8 mouse cellular contexts compared by ENCODE assay signal in genomic region chr10:127122784-127123435, GRCm38 (mm10). TPM values are rescaled to one million over a fixed set of nuclear protein-coding genes. Genes with fewer than 3 reads are reported as not detected.
DNase-seq lines count a peak whose midpoint lies in the region; ATAC-seq and TF ChIP-seq lines count a peak whose summit lies in the region.

No protein-coding gene starts in this region.

- peaks cover 3% of the 10 kb centered on the region; the same call in 1 of the 2 replicates for H3K4me1 ChIP-seq in cerebellum, adult 2 months (ENCODE audit: control insufficient read depth, insufficient read depth, low read length)
- H3K4me1 ChIP-seq in forebrain, embryonic 15.5 days = peaks cover 36% of the 10 kb centered on the region
- H3K4me1 ChIP-seq in midbrain, embryonic 15.5 days = peaks cover 34% of the 10 kb centered on the region

- peak; percentile 27 to 42 for DNase-seq in layer of hippocampus, adult 2 months (ENCODE audit: low spot score in 2 of 2)
- DNase-seq in layer of hippocampus, postnatal 14 days (ENCODE audit: low spot score in 2 of 2) = no peak
- DNase-seq in cerebellum, adult 2 months = peak; percentile 71 to 77
- DNase-seq in left cerebral cortex, adult 18-20 months (ENCODE audit: low spot score in 2 of 2) = peak; percentile 59 to 62
- no peak for DNase-seq in gastrocnemius, adult 8-10 months (ENCODE audit: low spot score in 2 of 2)
- DNase-seq in ovary, postnatal 36 days (ENCODE audit: low spot score) = no peak

- TF ChIP-seq POLR2A in cerebellum, adult 2 months (IDR thresholded peaks at IDR 0.05; ENCODE audit: borderline replicate concordance, insufficient read depth, low read length) = peak; percentile 93

- H3K36me3 ChIP-seq in forebrain, embryonic 15.5 days = peaks cover 16% of the 10 kb centered on the region
- H3K36me3 ChIP-seq in midbrain, embryonic 15.5 days (replicated peaks) = 0 out of 2 replicates have a peak, but pooled peaks cover 2% of the 10 kb centered on the region

- H3K4me3 ChIP-seq in layer of hippocampus, adult 2 months = peak overlapping the region; percentile 5; the same call in 1 of the 2 replicates
- H3K4me3 ChIP-seq in cerebellum, adult 2 months (replicated peaks; ENCODE audit: insufficient read depth, low read depth, low read length) = peak overlapping the region; percentile 55
- H3K4me3 ChIP-seq in forebrain, embryonic 15.5 days = peak overlapping the region; percentile 96
- H3K4me3 ChIP-seq in midbrain, embryonic 15.5 days = peak overlapping the region; percentile 25

- H3K9me3 ChIP-seq in forebrain, embryonic 15.5 days = no peaks in the 10 kb centered on the region
- no peaks in the 10 kb centered on the region for H3K9me3 ChIP-seq in midbrain, embryonic 15.5 days

- 6% methylated on average over 13 of the region's 13 CpGs for WGBS in cerebellum, adult 2 months
- WGBS in forebrain, embryonic 15.5 days = 13% methylated on average over 13 of the region's 13 CpGs
- WGBS in midbrain, embryonic 15.5 days = 5% methylated on average over 13 of the region's 13 CpGs

- ATAC-seq in forebrain, embryonic 15.5 days (replicated peaks) = peak; percentile 26; the same call in 1 of the 2 replicates
- ATAC-seq in midbrain, embryonic 15.5 days (replicated peaks) = peak; percentile 31; the same call in 1 of the 2 replicates

- no peaks in the 10 kb centered on the region for H3K27me3 ChIP-seq in cerebellum, adult 2 months (ENCODE audit: control insufficient read depth, insufficient read depth, low read length)
- no peaks in the 10 kb centered on the region for H3K27me3 ChIP-seq in forebrain, embryonic 15.5 days
- no peaks in the 10 kb centered on the region for H3K27me3 ChIP-seq in midbrain, embryonic 15.5 days (replicated peaks)

- peak overlapping the region; percentile 70 for H3K27ac ChIP-seq in layer of hippocampus, adult 2 months
- peak overlapping the region; percentile 83 for H3K27ac ChIP-seq in cerebellum, adult 2 months (ENCODE audit: insufficient read depth, low read length)
- peak overlapping the region; percentile 90 for H3K27ac ChIP-seq in forebrain, embryonic 15.5 days (replicated peaks)
- peak overlapping the region; percentile 86 for H3K27ac ChIP-seq in midbrain, embryonic 15.5 days

- H3K4me2 ChIP-seq in forebrain, embryonic 15.5 days (replicated peaks) = peak overlapping the region; percentile 87
- peak overlapping the region; percentile 97 for H3K4me2 ChIP-seq in midbrain, embryonic 15.5 days

- no peak for TF ChIP-seq CTCF in layer of hippocampus, adult 2 months (conservative IDR thresholded peaks at IDR 0.05)
- TF ChIP-seq CTCF in cerebellum, adult 2 months (IDR thresholded peaks at IDR 0.05; ENCODE audit: borderline replicate concordance, insufficient read depth, low read depth, low read length) = no peak

- peak overlapping the region; percentile 44 for H3K9ac ChIP-seq in forebrain, embryonic 15.5 days (replicated peaks)
- H3K9ac ChIP-seq in midbrain, embryonic 15.5 days = peak overlapping the region; percentile 41

RNA-seq across cellular contexts. Expression of gene Os9, which starts 2.0 kb away (rescaled TPM):
- 100 to 1,000 TPM; 100 to 102 TPM for total RNA-seq in layer of hippocampus, adult 2 months (2021)
- total RNA-seq in layer of hippocampus, postnatal 14 days (2021) = 100 to 1,000 TPM; 100 to 103 TPM
- 98.9 and 100 TPM in 2 replicates for polyA plus RNA-seq in cerebellum, adult 2 months (2012; rRNA removed)
- 110 and 117 TPM in 2 replicates for polyA plus RNA-seq in forebrain, embryonic 15.5 days (2015; fragmentation: Nextera tagmentation; extraction: Ambion mirVana)
- 100 to 1,000 TPM; 116 to 118 TPM for total RNA-seq in left cerebral cortex, adult 18-20 months (2021)
- polyA plus RNA-seq in midbrain, embryonic 15.5 days (2015; fragmentation: Nextera tagmentation; extraction: Ambion mirVana) = 130 and 135 TPM in 2 replicates
- 10 to 100 TPM in 2 of 4 experiments, 1 to 10 TPM in 2; 7.4 to 13.9 (median 10.8) TPM for total RNA-seq in gastrocnemius, adult 8-10 months (2022)

RNA-seq across cellular contexts. Expression of gene B4galnt1, which starts 42.1 kb away (rescaled TPM):
- total RNA-seq in layer of hippocampus, adult 2 months (2021) = 100 to 1,000 TPM; 116 to 123 TPM
- 100 to 1,000 TPM; 108 to 110 TPM for total RNA-seq in layer of hippocampus, postnatal 14 days (2021)
- polyA plus RNA-seq in cerebellum, adult 2 months (2012; rRNA removed) = 81.9 and 83.6 TPM in 2 replicates
- polyA plus RNA-seq in forebrain, embryonic 15.5 days (2015; fragmentation: Nextera tagmentation; extraction: Ambion mirVana) = 35.1 and 36.7 TPM in 2 replicates
- total RNA-seq in left cerebral cortex, adult 18-20 months (2021) = 100 to 1,000 TPM; 119 to 130 TPM
- 62.2 and 62.3 TPM in 2 replicates for polyA plus RNA-seq in midbrain, embryonic 15.5 days (2015; fragmentation: Nextera tagmentation; extraction: Ambion mirVana)
- total RNA-seq in gastrocnemius, adult 8-10 months (2022) = under 1 TPM; 0.29 to 0.70 (median 0.38) TPM

RNA-seq across cellular contexts. Expression of gene Agap2, which starts 47.8 kb away (rescaled TPM):
- 100 to 1,000 TPM; 820 to 844 TPM for total RNA-seq in layer of hippocampus, adult 2 months (2021)
- total RNA-seq in layer of hippocampus, postnatal 14 days (2021) = 100 to 1,000 TPM; 719 to 736 TPM
- polyA plus RNA-seq in cerebellum, adult 2 months (2012; rRNA removed) = 99.5 and 109 TPM in 2 replicates
- polyA plus RNA-seq in forebrain, embryonic 15.5 days (2015; fragmentation: Nextera tagmentation; extraction: Ambion mirVana) = 2.9 and 3.0 TPM in 2 replicates
- 100 to 1,000 TPM; 594 to 629 TPM for total RNA-seq in left cerebral cortex, adult 18-20 months (2021)
- 6.3 and 6.6 TPM in 2 replicates for polyA plus RNA-seq in midbrain, embryonic 15.5 days (2015; fragmentation: Nextera tagmentation; extraction: Ambion mirVana)
- total RNA-seq in gastrocnemius, adult 8-10 months (2022) = 1 to 10 TPM in 2 of 4 experiments, under 1 TPM in 2; 0.60 to 1.7 (median 1.0) TPM

RNA-seq across cellular contexts. Expression of gene Tspan31, which starts 52.8 kb away (rescaled TPM):
- total RNA-seq in layer of hippocampus, adult 2 months (2021) = 10 to 100 TPM; 57.2 to 62.1 TPM
- total RNA-seq in layer of hippocampus, postnatal 14 days (2021) = 10 to 100 TPM; 62.7 to 65.4 TPM
- polyA plus RNA-seq in cerebellum, adult 2 months (2012; rRNA removed) = 81.6 and 84.6 TPM in 2 replicates
- 118 and 122 TPM in 2 replicates for polyA plus RNA-seq in forebrain, embryonic 15.5 days (2015; fragmentation: Nextera tagmentation; extraction: Ambion mirVana)
- 10 to 100 TPM; 69.3 to 69.4 TPM for total RNA-seq in left cerebral cortex, adult 18-20 months (2021)
- 113 and 120 TPM in 2 replicates for polyA plus RNA-seq in midbrain, embryonic 15.5 days (2015; fragmentation: Nextera tagmentation; extraction: Ambion mirVana)
- total RNA-seq in gastrocnemius, adult 8-10 months (2022) = 10 to 100 TPM; 21.0 to 24.9 (median 21.5) TPM

RNA-seq across cellular contexts. Expression of gene Slc26a10, which starts 57.5 kb away (rescaled TPM):
- 10 to 100 TPM; 21.9 to 25.4 TPM for total RNA-seq in layer of hippocampus, adult 2 months (2021)
- total RNA-seq in layer of hippocampus, postnatal 14 days (2021) = 1 to 10 TPM; 4.6 to 5.9 TPM
- polyA plus RNA-seq in cerebellum, adult 2 months (2012; rRNA removed) = 3.1 and 3.3 TPM in 2 replicates
- 1.4 and 2.1 TPM in 2 replicates for polyA plus RNA-seq in forebrain, embryonic 15.5 days (2015; fragmentation: Nextera tagmentation; extraction: Ambion mirVana)
- 1 to 10 TPM; 4.3 to 4.6 TPM for total RNA-seq in left cerebral cortex, adult 18-20 months (2021)
- polyA plus RNA-seq in midbrain, embryonic 15.5 days (2015; fragmentation: Nextera tagmentation; extraction: Ambion mirVana) = 0.94 and 0.98 TPM in 2 replicates
- 1 to 10 TPM; 1.8 to 4.1 (median 2.7) TPM for total RNA-seq in gastrocnemius, adult 8-10 months (2022)

Comparison
In these comparisons a context has a peak if more than half of its experiments do, and no peak if none do; other contexts are left out.
1. DNase-seq: peak in layer of hippocampus, adult 2 months (2 of 2), cerebellum, adult 2 months (2 of 2) and left cerebral cortex, adult 18-20 months (2 of 2); none in layer of hippocampus, postnatal 14 days (0 of 2), gastrocnemius, adult 8-10 months (0 of 2) and ovary, postnatal 36 days (single experiment).
2. H3K4me3 ChIP-seq: peak in every context shown above with its lines; median percentile 96 in forebrain, embryonic 15.5 days; 55 in cerebellum, adult 2 months; 25 in midbrain, embryonic 15.5 days; 5 in layer of hippocampus, adult 2 months.
3. RNA of gene Os9, which starts 2.0 kb away (total RNA-seq): 116 to 118 TPM in left cerebral cortex, adult 18-20 months, 100 to 103 TPM in layer of hippocampus, postnatal 14 days and 100 to 102 TPM in layer of hippocampus, adult 2 months; 7.4 to 13.9 TPM in gastrocnemius, adult 8-10 months; every median in the first group is over 4 times any median in the second.
4. RNA of gene B4galnt1, which starts 42.1 kb away (total RNA-seq): 119 to 130 TPM in left cerebral cortex, adult 18-20 months, 116 to 123 TPM in layer of hippocampus, adult 2 months and 108 to 110 TPM in layer of hippocampus, postnatal 14 days; 0.29 to 0.70 TPM in gastrocnemius, adult 8-10 months; every median in the first group is over 10 times any median in the second.
5. RNA of gene Agap2, which starts 47.8 kb away (total RNA-seq): 820 to 844 TPM in layer of hippocampus, adult 2 months, 719 to 736 TPM in layer of hippocampus, postnatal 14 days and 594 to 629 TPM in left cerebral cortex, adult 18-20 months; 0.60 to 1.7 TPM in gastrocnemius, adult 8-10 months; every median in the first group is over 100 times any median in the second.
6. Peak in every context shown above with its lines, with median percentiles within 50 percentile points of each other: H3K27ac ChIP-seq.